Mouse (Mus musculus) heart, postnatal 4 days (tissue): ENCODE data around the gene Rrp8. TPM values are rescaled to one million over a fixed set of nuclear protein-coding genes. Genes with fewer than 3 reads are reported as not detected.

Experiments
- DNase-seq: peaks from one replicate; pipeline ENCODE4 v3.0.0; 2021
- total RNA-seq, 2 experiments: library from RNA; stranded (reverse); gene quantifications; 2 replicates each; pipeline ENCODE4 v1.2.3; 2021

Gene Rrp8
- total RNA-seq, 2 experiments from 2014 or later, result 15.1 to 17.8 TPM

GRCm38 (mm10) chr7:105690875-105691274 is 46.3 kb downstream of the Rrp8 start:
- no peak for DNase-seq

GRCm38 (mm10) chr7:105685541-105686197 is 51.5 kb downstream of the Rrp8 start:
- DNase-seq, result no peak

Other genes starting within 250 kb of the Rrp8 start
- 100 to 1,000 TPM; 101 to 103 TPM for gene Smpd1, start 183.0 kb downstream of the Rrp8 start, total RNA-seq
- gene Apbb1, start 155.7 kb downstream of the Rrp8 start, total RNA-seq, result 10 to 100 TPM; 57.5 to 59.1 TPM
- under 1 TPM; 0.23 to 0.60 TPM for gene Hpx, start 137.2 kb downstream of the Rrp8 start, total RNA-seq
- gene Trim3, start 103.8 kb downstream of the Rrp8 start, total RNA-seq, result 10 to 100 TPM; 33.5 to 34.7 TPM
- gene Timm10b, start 97.3 kb downstream of the Rrp8 start, total RNA-seq, result 100 to 1,000 TPM in 1 of 2 experiments, 10 to 100 TPM in 1; 97.6 to 101 TPM
- 10 to 100 TPM; 32.6 to 32.9 TPM for gene Arfip2, start 97.0 kb downstream of the Rrp8 start, total RNA-seq
- 1 to 10 TPM; 1.6 to 1.9 TPM for gene Gm45799, start 96.8 kb downstream of the Rrp8 start, total RNA-seq
- 1 to 10 TPM in 1 of 2 experiments, under 1 TPM in 1; 0.79 to 1.5 TPM for gene Dnhd1, start 86.6 kb downstream of the Rrp8 start, total RNA-seq
- 100 to 1,000 TPM; 214 to 215 TPM for gene Ilk, start 793 bp downstream of the Rrp8 start, total RNA-seq
- gene Taf10, start 7.0 kb upstream of the Rrp8 start, total RNA-seq, result 100 to 1,000 TPM; 122 to 125 TPM
- gene Tpp1, start 14.8 kb upstream of the Rrp8 start, total RNA-seq, result 10 to 100 TPM; 40.5 to 42.2 TPM
- gene Dchs1, start 50.3 kb upstream of the Rrp8 start, total RNA-seq, result 10 to 100 TPM; 36.3 to 40.0 TPM
- gene Mrpl17, start 73.7 kb upstream of the Rrp8 start, total RNA-seq, result 100 to 1,000 TPM; 106 to 111 TPM
- gene Gm4070, start 216.6 kb upstream of the Rrp8 start, total RNA-seq, result 1 to 10 TPM; 3.9 to 5.4 TPM